Mouse (Mus musculus) cerebellum, adult 9-11 months (tissue): ENCODE data around the gene Flrt1.
"Not testable (repeated sequence)": the region's sequence is repeated elsewhere in the genome, so short reads cannot be mapped to it uniquely, and the experiment has no call there.

Experiments
- DNase-seq: peaks from one replicate; pipeline ENCODE4 v3.0.0; 2022

Flrt1 gene

DNA sequence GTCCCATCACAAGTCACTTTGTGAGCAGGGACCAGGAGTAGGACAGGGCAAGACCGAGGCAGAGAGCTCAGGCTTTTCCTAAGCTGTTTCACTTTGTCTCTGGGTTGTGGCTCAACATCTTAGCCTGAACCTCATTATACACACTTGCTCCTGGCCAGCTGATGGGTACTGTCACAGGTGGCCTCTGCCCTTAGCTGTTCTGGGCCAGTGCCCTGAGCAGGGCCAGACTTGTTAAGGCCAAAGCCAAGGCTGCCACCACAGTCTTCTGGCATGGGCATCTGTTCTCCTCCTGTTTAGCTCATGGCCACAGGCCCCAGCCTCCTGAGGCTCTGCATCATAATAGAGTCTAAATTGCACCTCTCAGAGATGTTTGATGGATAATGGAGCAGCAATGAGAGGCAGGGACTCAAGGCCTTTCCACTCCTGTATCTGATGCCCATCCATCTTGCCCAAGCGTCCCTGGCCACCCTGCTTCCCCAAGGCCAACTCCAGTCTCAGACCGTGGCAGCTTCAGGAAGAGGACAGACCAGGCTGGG, 5.8 kb downstream of the Flrt1 start:
- DNase-seq: no peak

DNA sequence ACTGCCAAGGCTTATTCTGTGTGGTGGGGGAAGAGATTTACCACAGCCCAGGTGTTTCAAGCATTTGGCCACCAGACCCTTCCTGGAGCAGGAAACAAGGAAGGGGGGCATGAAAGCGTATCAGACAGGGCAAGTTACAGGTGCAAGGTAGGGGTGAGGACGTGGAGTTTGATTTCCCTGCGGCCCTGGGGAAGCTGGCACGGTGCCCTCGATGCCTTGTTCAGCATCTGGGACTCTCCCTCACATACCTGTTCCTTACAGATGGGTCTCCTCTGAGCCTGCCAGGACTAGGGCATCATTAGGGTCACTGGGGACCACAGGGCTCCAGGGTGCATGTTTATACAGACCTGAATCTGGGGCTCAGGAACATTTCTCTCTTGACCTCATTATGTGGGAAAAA, 12.8 kb downstream of the Flrt1 start:
- DNase-seq: no peak

DNA sequence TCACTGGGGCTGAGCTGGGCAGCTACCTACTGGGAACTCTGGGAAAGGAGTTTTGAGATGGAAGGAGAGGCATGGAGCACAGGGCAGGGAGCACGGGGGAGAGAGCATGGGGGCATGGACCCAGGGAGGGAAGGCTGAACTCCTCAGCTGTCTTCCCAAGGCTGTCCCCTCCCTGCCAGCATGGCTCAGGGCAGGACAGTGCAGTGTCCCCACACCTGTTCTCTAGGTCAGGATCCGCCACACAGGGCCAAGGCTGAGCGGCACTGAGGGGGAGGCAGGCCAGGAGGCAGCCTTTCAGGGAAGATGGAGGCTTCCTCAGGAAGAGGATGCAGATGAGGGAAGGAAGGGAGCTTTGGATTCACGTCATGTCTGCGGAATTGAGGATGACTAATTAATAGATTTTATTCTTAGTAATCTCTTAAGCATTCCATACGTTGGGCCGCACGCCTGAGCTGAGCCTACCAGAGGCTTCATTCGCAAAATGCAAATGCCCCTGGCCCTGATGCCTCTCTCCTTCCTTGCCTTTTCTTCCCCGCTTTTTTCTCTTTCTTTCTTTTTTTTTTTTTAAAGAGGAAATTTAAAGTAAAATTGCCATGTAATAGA, 14.0 kb downstream of the Flrt1 start:
- no peak for DNase-seq

DNA sequence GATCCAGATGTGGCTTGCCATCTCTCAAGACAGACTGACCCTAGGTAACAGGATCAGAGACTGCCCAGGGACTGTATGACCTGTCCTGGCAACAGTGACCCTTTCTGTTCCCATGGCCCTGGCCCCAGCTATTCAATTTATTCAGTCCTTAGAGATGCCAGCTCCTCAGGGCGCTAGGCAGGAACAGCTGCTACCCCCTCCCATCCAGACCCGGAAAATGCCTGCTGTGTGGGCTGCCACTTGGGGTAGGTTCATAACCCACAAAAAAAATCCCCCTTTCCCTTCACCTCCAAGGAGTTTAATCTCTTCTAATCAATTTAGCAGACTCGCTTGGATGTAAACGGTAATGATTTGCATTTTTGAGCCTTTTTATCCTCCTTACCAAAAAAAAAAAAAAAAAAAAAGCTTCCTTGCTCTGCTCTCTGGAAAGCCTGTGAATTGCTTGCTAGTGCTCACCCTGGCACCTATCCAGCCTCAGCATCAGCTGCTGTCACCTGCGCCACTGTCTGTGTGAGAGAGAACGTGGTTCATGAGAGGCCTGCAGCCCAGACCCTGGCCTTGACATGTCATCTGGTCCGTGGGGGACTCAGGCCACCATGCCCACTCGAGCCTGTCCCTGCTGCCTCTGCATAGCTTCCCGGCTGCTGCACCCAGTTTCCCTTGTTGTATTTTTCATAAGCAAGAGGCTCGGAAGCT, 15.0 kb downstream of the Flrt1 start:
- DNase-seq: peak; percentile 60

DNA sequence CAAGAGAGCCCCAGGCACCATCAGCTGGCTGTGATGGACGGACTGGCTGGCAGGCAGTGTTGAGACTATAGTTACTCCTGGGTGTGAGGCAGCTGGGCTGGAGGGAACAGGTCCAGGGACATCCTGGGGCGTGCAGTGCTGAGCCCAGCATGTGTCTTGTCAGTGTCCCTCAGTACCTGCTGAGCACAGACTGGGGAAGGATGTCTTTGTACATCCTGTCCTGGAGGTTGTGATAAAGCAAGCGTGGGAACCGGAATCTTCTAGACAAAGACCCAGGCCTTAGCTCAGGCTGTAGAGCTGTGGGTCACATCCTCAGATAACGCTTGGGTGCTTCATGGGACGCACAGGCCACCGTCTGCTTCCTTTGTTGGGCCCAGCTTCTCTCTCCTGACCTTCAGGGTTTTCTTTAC, 15.7 kb downstream of the Flrt1 start:
- DNase-seq: no peak

DNA sequence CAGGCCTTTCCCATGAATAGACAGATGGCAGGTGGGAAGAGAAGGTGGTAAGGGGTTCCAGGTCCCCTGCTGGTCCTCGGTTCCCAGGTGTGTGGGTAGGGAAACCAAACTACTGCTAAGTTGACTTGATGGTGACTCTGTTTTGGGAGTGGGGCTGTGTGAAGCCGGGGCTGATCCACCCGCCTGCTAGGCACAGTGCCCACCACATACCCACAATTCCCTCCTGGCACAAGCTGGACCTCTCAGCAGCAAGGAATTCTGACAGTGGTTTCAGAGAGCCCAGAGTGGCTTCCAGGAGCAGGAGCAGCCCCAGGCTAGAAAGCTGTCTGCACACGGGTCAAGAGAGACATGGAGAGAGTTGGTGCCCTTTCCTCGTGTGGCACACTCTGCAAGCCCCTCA, 16.5 kb downstream of the Flrt1 start:
- DNase-seq: no peak

DNA sequence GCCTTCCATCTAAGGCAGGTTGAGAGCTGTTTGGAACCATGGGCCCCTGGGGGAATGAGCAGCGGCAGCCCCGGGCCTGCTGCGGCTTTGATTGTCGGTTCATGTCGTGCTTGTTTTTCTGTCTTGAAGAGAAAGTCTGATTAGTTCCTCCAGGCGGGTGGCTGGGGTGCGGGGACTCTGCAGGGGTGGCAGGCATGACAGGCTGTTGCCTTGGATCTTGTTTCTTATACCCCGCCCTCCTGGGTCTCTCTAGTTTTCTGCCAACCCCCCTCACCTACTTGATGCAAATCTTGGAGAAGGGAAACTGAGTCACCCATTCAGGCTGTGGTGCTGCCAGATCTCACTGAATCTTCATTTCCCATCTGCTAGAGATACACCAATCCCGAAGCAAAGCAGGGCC, 17.0 kb downstream of the Flrt1 start:
- no peak for DNase-seq

DNA sequence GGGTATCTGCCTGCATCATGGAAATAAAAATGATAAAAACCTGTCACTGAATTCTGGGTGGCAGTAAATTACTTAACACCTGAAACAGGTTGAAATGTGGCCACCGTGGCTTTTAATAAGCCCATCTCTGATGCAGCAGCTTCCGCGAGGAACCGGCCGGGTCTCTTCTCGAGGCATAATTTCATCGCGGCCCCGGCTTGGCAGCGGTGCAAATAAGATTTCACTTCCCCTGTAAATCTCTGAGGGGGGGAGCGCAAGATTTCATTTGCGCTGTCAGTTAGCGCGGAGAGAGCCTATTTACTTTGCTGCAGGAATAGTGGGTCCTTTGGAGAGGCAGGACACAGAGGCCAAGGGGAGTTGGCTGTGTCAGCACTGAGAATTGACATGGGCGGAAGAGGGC, 20.8 kb downstream of the Flrt1 start:
- DNase-seq: no peak

DNA sequence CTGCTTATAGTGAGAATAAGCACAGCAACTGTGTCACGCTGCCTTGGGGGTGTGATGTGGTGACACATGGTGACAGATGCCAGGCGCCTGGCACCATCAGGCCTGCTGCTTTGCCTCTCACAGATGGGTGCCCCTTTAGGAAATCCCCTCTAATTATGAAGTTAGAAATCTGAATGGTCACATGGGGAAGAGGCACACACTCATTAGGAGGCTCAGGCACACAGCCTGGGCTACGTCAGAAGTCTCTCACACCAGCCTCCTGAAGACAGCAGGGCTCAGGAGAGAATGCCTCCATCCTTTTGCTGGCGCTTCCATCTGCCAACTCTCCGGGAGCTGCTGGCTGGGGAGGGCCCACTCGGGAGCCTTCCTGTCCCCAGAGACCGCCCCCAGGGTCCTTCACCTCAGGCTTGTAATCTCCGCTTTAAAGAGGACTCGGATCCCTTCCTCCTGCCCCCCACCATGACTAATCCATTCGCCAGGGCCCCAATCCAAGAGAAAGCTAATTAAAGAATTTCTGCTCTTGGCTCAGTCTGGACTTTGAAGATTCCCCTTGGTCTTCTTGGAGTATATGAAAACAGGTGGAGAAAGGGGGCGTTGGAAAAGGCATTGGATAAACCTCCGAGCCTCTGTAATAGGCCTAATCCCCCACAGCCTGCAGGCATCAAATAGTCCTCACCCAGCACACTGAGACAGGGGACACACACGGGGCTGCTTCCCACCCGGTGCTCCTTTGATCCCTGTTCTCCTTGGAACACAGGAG, 22.3 kb downstream of the Flrt1 start:
- DNase-seq: peak; percentile 39

DNA sequence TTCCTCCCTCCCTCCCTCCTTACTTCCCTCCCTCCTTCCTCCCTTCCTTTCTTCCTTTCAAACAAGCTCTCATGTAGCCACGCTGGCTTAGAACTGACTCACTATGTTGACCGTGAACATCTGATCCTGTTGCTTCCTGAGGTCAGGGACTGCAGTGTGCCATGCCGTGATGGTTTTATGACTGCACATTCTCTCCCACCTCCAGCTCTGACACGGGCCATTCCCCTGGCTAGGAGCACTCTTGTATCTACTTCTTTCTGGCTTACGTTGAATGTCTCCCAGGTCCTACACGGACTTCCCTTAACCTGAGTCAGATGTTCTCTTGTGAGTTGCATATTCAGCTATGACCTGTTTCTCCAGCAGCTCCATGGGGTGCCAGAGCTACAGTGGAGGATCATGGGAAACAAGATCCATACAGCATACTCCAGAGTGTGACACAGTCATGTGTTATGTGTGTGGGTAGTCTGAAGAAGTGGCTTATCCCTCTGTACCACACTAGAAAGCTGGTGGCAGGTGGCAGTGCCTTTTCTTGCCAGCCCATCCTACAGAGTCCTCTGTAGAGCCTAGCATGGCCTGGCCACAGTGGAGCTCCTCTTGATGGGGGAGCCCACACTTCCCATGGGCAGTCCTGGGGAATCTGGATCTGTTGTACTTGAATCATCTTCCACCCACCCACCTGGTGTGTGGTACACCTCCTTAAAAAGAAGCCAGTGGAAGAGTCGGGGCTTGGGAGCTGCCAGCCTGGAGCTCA, 23.8 kb downstream of the Flrt1 start:
- DNase-seq: no peak

DNA sequence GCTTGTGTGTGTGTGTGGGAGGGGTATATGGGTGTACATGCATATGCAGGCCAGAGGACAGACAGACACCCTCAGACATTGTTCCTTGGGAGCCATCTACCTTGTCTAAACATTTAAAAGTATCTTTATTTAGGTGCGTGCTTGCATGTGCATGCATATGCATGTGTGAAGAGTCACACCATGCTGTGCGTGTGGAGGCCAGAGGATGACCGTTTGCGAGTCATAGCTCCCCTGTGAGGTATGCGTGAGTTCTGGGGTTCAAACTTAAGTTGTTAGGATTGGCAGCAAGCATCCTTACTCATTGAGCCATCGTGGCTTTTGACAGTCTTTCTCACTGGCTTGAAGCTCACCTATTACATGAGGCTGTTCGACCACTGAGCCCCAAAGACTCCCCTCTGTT, 27.3 kb downstream of the Flrt1 start:
- no peak for DNase-seq

DNA sequence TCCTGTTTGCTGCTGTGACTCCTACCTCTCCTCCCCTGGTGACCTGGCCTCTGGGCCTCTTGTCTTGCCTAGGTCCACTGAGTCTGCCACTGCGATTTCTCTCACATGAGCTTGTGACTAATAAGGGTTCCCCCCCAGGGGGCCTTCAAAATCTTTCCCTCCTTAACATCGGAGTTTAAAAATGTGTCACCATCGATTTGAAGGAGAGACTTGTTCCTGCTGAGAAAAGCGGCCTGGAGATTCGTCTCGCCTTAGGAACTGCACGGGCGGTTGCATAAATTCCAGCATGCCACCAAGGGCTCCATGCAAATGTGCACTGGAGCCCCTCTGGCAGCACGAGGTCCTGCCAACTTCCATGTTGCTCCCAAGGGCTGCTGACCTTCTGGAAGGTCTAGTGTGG, 27.9 kb downstream of the Flrt1 start:
- no peak for DNase-seq

DNA sequence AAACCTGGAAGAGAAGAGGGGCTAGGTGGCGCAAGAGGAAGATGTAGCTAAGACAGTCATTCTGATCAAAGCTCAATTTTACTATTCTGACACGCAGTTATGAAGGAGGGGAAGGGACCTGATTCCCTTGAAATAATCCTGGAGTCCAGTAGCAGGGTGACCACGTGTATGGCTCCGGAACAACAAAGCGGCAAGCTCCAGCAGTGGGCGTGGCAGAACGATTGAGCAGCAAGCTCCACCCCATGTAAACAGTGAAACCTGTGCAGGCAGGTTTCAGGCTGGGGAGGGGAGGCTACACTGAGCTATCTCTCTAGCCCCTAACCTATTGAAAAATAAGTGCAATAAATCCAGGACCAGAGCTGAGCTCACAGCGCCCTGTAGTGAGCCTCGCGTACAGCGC, 30.2 kb downstream of the Flrt1 start:
- not testable (repeated sequence) for DNase-seq

DNA sequence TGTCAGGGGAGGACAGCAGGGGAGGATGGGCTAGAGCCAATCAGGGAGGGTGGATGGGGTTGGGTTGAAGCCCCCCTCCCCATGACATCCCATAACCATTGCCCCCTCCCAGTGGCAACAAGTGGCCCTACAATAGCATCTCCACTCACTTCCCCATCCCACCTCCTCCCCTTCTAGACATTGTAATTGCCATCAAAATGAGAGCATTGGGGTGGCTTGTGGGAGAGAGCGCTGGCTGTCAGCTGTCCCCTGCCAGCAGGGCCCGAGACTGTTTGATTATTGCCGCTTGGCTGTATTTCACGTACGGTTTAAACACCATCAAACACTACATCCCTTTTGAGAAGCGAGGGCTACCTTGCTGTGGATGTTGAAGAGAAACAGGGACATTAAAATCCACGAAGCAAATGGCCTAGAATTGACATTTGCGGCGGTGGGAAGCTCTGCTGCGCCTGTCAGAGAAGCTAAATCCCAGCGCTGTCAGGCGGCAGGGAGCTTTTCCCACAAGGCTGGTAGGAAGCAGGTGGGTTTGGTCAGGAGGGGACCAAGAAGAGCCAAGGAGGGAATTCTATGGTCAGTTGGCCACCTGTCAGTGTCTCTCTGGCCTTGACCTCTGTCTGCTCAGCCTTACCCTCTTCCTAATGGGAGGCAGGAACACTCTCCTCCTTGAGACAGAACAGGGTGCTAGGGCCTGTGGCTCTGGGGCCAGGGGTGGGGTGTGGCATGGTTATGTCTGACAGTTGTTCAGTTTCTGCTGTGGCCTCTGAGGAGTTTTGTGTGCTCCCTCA, 31.3 kb downstream of the Flrt1 start:
- DNase-seq: no peak

DNA sequence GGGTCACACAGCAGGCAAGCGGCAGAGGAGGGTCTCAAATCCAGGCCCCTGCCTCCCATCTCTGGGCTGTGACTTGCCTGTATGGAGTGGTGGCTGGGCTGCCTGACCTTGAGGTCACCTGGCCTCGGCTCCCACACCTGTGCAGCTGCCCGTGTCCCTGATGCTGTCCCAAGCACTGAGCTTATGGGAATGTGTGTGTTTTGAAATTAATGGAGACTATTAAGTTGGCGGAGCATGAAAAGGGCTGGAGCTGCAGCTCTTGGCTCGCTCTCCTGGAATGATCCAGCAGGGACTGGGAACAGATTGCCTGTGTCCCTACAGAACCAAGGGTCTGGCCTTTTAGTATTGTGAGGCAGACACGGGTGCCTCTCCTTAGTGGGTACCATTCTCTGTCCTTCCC, 33.3 kb downstream of the Flrt1 start:
- no peak for DNase-seq

DNA sequence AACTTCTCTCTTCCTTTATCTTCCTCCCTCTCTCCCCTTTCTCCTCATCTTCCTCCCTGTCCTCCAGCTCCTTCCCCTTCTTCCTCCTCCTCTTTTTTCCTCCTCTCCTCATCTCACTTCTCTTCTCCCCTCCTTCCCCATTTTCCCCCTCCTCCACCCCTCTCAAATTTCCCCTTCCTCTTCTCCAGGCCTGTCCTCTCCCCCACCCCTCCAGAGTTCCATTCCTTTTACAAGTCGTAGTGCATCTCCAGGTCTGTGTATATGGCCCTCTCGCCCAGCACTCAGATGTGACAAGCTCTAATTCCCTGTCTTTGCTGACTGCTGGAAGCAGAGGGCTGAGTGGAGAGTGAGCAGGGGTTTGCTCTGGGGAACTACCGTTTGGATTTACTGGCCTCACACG, 34.8 kb downstream of the Flrt1 start:
- DNase-seq: no peak

DNA sequence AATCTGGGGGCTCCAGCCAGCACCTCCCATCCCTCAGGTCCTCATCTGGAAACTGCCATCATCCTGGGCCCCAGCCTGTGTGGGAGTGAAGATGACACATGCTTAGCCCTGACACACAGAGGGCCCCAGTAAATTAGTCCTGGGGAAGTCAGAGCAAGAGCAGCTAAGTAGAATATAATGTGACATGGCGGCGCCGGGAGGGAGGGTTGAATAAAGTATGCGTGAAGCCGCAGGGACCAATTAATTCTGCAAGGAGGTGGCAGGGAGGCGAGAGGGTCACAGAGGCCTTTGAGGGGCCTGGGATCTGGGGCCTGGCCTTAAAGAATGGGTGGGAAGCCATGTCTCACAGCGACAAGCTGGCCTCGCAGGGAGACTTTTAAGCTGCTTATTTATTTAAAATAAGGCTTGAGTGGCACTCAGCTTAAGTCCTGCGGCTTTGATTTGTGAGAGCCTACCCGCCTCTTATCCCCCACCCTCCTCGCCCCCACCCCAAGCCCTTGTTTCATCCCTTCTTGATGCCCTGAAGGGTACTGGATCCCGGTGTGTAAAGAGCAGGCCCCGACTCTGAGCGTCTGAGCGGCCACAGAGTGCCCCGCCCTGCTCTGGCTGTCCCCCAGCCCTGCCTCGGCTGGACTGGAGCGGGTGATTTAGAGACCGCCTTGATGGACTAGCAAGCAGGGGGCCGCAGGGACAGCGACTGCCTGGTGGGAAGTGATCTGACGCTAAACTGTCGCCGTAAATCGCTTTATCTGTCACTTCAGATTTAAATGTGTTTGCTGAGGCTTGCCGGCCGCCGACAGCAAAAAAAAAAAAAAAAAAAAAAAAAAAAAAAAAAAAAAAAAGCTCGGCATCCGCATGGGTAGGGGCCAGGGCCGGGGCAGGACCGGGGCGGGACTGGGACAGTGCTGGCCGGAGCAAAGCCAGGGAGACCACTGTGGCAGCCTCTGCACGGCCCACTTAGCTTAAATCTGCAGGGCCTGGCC, 35.5 kb downstream of the Flrt1 start:
- DNase-seq: no peak

DNA sequence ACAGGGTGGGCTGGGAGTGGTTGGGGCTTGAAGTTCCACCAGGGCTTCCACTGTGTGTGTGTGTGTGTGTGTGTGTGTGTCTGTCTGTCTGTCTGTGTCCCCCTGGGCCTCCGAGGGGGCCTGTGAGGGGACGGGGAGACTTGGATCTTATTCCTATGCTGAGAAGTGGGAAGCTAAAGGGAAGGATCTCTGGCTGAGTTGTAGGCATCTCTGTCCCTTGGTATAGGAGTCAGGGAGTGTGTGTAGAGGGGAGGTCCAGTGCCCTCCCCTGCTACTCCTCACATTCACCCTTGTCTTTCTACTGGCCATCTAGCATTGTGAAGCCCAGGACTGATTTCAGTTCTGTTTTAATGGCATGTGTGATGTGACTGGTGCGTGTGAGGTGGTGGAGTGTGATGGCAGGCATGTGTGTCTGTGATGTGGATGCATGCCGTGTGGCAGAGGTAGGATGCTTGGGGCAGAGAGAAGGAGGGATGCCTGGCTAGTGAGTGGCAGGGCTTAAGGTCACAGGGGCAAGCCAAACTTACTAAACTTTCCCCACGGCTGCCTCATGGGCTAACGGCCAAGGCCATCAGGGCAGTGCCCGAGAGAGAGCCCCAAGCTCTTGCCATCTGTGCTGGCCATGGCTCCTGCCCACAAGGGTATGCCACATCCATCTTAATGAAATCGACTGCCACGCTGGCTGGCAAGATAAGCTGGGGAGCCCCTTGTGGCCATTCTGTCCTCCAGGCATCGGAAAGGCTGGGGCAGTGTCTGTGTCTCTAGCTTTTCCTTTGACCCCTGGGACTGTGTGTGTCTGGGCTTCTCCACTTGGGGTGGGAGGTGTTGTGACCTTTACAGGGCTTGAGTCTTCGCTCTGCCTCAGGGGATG, 36.6 kb downstream of the Flrt1 start:
- DNase-seq: peak; percentile 49

DNA sequence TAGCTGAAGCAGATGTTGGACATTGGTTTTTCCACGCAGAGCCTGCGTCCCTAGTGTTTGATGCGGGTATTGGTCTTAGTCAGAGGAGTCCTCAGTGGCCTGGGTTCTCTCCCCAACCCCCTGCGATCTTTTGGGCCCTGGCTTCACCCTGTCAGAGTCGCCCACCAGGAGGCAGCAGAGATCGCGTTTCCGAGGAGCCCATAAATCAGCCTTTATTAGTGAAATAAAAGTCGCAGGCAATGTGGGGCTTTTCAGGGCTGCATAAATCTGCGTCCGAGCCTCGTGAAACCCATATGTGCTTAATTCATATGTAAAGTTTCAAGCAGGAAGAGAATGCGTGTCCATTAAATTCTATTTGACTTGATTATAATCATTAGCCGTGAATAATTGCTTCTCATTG, 37.4 kb downstream of the Flrt1 start:
- DNase-seq: peak; percentile 76
